Mouse (Mus musculus) embryonic fibroblast, embryonic 13.5 days (primary cell): ENCODE data around the gene Figla.

Experiments
- CTCF ChIP-seq: IDR thresholded peaks from 2 replicates; pipeline ENCODE4 v1.5.1; 2011; ENCODE audit warnings: mild to moderate bottlenecking, control low read depth, low read length, moderate library complexity, borderline replicate concordance; ENCODE audit not compliant: insufficient read depth
- POLR2A ChIP-seq: IDR thresholded peaks from 2 replicates; pipeline ENCODE4 v1.6.1; 2011; ENCODE audit warnings: low read depth, mild to moderate bottlenecking, control low read depth, low read length, moderate library complexity

DNA sequence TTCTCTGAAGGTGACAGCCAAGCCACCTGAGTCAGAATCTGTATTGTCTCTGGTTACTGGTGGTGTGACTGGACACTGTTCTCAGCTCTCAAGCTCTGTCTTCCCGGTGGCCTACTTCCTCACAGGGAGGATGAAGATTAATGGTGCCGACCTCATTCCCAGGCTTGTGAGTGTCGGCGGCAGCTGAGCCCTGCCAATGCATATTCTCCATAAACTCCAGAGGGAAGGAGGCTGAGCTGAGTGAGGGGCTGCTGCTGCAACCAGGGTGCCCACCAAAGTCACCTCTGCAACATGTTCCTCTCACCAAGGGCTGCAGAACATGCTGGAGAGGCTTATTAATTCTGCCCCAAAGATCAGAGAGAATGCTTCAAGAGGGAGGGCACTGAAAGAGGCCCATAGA is 36.6 kb downstream of the Figla start:
- TF ChIP-seq POLR2A (no peak), CTCF (no peak)
